Mouse (Mus musculus) megakaryocyte-erythroid progenitor cell, adult 5-6 weeks (primary cell): ENCODE results near the gene Cxcl14. TPM values are rescaled to one million over a fixed set of nuclear protein-coding genes. Genes with fewer than 3 reads are reported as not detected.

Experiments used
- ATAC-seq: replicated peaks from 2 replicates; pipeline ENCODE4 v1.8.0; 2016; ENCODE audit warnings: mild to moderate bottlenecking, inconsistent platforms; ENCODE audit not compliant: severe bottlenecking, poor library complexity, low FRiP score, low TSS enrichment
- total RNA-seq, 2 experiments: library from RNA; stranded (forward) in 1 of 2; stranded (reverse) in 1 of 2; fragments of 200-1000, 215-1000 nt in 1 of 2; fragments of >200 nt in 1 of 2; fragmentation: Nextera tagmentation in 1 of 2; gene quantifications; 2 replicates each; pipeline ENCODE4 v1.2.3; 2014 to 2017

Gene Cxcl14
- total RNA-seq, 2 experiments from 2014 or later = not detected

DNA sequence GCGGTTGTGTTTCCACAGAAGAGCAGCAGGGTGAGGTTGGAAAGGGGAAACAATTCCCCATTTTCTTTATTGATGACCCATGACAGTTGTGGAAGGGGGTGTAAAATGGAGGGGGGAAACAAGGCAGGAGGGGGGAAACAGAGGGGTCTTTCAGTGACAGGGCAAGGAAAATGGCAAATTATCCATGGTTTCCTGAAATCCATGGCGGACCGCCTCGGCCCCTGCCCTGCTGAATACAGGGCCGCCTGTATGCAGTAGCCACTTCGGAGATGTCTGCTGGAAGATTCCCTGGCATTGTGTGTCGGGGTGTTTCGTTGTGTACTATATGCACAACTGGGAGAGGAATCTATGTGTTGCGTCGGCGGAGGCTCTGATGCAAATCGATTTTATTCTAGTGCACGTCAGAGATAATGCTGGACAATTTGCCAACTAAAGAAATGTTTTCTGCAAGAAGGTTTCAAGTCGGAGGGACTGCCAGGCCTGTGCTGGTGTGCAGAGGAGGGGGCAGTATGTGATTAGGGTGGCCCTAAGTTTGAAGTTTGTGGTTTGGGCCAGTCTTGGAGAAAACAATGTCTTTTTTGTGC is 39.5 kb downstream of the Cxcl14 start:
- ATAC-seq = no peak

- no peak for ATAC-seq
Measured at GRCm38 (mm10) chr13:56253379-56253778, 43.0 kb downstream of the Cxcl14 start.

DNA sequence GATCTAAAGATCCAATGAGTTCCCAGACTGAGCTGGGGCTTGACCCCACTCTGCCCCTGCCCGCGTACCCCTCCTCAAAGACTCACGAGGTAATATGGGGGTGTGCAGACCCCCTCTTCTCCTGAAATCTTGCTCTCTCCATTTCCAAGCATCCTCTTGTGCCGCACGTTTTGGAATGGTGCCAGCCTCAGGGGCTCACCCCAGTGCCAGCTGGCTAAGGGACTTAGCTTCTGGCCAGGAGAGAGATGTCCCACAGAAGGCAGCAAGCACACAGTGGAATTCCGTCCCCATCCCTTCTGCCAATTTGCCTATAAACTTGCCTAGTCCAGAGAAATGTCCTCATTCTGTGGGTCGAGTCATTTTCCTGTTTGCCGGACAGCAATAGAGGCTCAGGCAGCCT is 43.6 kb downstream of the Cxcl14 start:
- no peak for ATAC-seq

DNA sequence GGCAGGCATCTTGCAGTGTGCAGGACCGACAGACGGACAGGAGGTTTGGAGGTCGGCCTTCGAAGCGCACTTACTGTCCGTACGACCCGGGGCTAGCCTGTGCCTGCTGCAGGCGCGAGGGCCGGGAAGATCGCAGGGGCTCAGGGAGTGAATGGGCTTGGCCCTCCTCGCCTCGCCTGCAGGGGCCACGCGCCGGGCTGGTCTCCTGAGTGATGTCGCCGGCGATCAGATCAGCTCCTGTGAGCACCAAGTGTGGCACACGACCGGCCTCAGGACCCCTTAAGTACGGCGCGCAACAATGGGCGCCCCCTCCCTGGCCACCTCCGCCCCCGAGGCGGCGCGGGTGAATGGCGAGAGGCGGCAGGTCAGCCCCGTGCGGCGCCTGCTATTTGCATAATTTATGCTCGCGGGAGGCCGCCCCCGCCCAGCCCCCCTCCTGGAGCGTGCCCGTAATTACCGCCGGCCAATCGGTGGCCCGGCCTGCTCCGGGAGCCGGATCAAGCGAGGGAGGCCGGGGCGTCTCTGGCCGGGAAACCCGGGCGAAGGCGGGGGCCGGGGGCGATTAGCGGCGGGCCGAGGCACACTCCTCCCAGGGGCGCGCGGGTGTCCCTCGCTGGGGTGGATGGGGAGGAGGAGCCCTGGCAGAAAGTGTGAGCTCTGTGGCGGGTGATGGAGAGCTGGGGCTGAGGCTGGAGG is 44.3 kb downstream of the Cxcl14 start, which contains the start of gene Neurog1:
Neurog1 (minus strand) TSS at position 240 of the 696 bp plus-strand sequence.
- ATAC-seq = no peak

GRCm38 (mm10) chr13:56251176-56251923 is 45.0 kb downstream of the Cxcl14 start:
- no peak for ATAC-seq

GRCm38 (mm10) chr13:56250551-56251161 is 45.7 kb downstream of the Cxcl14 start:
- no peak for ATAC-seq

DNA sequence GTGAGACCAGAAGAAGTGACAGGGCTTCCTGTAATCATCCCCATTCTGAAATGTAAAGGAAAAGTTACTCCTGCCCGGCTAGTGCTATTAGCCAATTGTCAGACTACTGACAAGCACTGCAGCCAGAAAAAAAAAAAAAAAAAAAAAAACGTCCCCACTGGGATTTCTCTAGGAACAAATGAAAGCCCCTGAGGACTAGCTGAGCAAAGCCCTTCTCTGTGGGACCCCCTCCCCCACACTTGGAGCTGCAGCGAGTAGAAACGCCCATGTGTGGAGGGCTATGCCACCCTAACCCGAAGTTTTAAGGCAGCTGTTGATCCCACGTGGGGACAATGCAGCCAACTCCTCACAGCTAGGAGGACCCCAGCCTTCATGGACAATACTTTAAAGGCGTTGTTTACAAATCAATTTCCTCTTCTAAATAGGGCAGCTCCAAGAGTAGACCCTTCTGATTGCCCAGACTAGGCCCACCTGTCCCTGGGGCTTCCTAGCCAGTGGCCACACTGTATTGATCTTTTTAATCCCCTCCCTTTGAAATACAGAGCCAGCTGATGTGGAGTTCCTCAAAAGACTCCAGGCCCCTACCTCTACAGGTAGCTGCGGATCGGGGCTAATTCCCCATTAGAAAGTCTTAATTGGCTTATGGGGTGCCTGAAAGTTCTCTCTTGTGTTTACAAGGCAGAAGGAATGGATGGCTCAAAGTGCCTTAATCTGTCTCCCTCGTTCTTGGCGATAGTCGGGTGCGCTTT is 46.6 kb downstream of the Cxcl14 start:
- ATAC-seq = no peak

GRCm38 (mm10) chr13:56243104-56243503 is 53.2 kb downstream of the Cxcl14 start:
- ATAC-seq = no peak

DNA sequence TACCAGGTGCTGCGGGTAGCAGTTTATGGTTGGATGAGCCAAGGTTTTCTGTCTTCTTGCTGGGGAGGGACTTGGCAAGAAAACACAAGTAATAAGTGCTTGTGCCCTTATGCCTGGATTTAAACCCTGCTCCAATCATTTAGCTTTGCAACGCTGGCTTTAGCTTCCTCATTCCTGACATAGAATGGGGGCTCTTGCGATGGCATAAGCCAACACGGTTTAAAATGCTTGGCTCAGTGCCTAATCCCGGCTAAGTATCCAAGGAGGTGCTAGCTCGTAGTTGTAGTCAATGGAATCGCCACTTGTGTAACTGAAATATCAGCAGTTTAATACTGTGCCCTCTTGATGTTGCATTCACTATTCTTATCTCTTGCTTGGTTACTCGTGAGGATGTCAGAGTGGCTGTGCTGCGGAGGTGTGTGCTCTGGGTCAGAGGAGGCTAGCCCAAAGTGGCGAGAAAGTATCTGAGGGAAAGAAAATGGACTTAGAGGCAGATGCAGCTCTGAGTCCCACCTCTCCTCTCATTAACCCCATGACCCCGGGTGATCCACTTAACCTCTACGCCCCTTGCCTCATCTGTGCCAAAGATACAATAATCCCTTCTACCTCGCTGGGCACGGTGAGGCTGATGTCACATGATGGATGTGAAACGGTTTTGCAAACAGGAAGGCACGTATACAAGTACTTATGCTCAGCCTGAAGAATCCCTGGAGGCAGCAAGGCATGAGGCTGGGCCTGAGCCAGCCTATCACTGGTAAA is 56.2 kb downstream of the Cxcl14 start:
- ATAC-seq = no peak

Other genes with a start within 250 kb of the Cxcl14 start
- 188 and 192 TPM in 2 replicates for gene H2afy, start 160.2 kb downstream of the Cxcl14 start, total RNA-seq (2014; fragmentation: Nextera tagmentation)
- gene H2afy, start 160.2 kb downstream of the Cxcl14 start, total RNA-seq (2017) = 316 and 323 TPM in 2 replicates
- 3.1 TPM in 1 of 2 replicates, not detected in the other for gene Tifab, start 117.7 kb downstream of the Cxcl14 start, total RNA-seq (2014; fragmentation: Nextera tagmentation)
- gene Tifab, start 117.7 kb downstream of the Cxcl14 start, total RNA-seq (2017) = 0.23 and 0.56 TPM in 2 replicates
- gene Neurog1, start 44.4 kb downstream of the Cxcl14 start, total RNA-seq (2014; fragmentation: Nextera tagmentation) = not detected in 2 replicates
- gene Neurog1, start 44.4 kb downstream of the Cxcl14 start, total RNA-seq (2017) = not detected in 2 replicates
- not detected in 2 replicates for gene Gm3045, start 130.0 kb upstream of the Cxcl14 start, total RNA-seq (2014; fragmentation: Nextera tagmentation)
- gene Gm3045, start 130.0 kb upstream of the Cxcl14 start, total RNA-seq (2017) = not detected in 2 replicates
- gene Slc25a48, start 141.8 kb upstream of the Cxcl14 start, total RNA-seq (2014; fragmentation: Nextera tagmentation) = not detected in 2 replicates
- gene Slc25a48, start 141.8 kb upstream of the Cxcl14 start, total RNA-seq (2017) = not detected in 2 replicates
- not detected in 2 replicates for gene Il9, start 185.7 kb upstream of the Cxcl14 start, total RNA-seq (2014; fragmentation: Nextera tagmentation)
- gene Il9, start 185.7 kb upstream of the Cxcl14 start, total RNA-seq (2017) = not detected in 2 replicates
- gene Fbxl21, start 225.9 kb upstream of the Cxcl14 start, total RNA-seq (2014; fragmentation: Nextera tagmentation) = not detected in 2 replicates
- not detected in 2 replicates for gene Fbxl21, start 225.9 kb upstream of the Cxcl14 start, total RNA-seq (2017)